In genomic region chr7:19749389-19750216, GRCm38 (mm10) we compare ENCODE assay signal across 8 mouse cellular contexts. TPM values are rescaled to one million over a fixed set of nuclear protein-coding genes. Genes with fewer than 3 reads are reported as not detected.
DNase-seq lines count a peak whose midpoint lies in the region; ATAC-seq and TF ChIP-seq lines count a peak whose summit lies in the region.

No protein-coding gene starts in this region.

- under 1% methylated on average over 46 of the region's 46 CpGs for WGBS in heart, embryonic 12.5 days
- whole genome bisulfite sequencing in kidney, postnatal 0 days = under 1% methylated on average over 46 of the region's 46 CpGs
- WGBS in liver, embryonic 11.5 days = under 1% methylated on average over 45 of the region's 46 CpGs
- whole genome bisulfite sequencing in stomach, embryonic 14.5 days = under 1% methylated on average over 46 of the region's 46 CpGs

- peaks cover 58% of the 10 kb centered on the region for H3K4me1 ChIP-seq in heart, embryonic 12.5 days (replicated peaks)
- H3K4me1 ChIP-seq in kidney, postnatal 0 days (replicated peaks; ENCODE audit: insufficient read depth, low read length) = peaks cover 33% of the 10 kb centered on the region
- peaks cover 41% of the 10 kb centered on the region for H3K4me1 ChIP-seq in liver, embryonic 11.5 days (replicated peaks; ENCODE audit: control insufficient read depth, insufficient read depth, low read length)
- peaks cover 42% of the 10 kb centered on the region for H3K4me1 ChIP-seq in stomach, embryonic 14.5 days (ENCODE audit: control insufficient read depth, insufficient read depth, low read length)

- H3K27ac ChIP-seq in heart, embryonic 12.5 days (ENCODE audit: poor library complexity, severe bottlenecking) = peak overlapping the region; percentile 85
- peak overlapping the region; percentile 89 for H3K27ac ChIP-seq in kidney, postnatal 0 days
- peak overlapping the region; percentile 88 for H3K27ac ChIP-seq in liver, embryonic 11.5 days (ENCODE audit: low read depth, low read length)
- H3K27ac ChIP-seq in stomach, embryonic 14.5 days (ENCODE audit: low read length) = peak overlapping the region; percentile 97

- no peaks in the 10 kb centered on the region for H3K27me3 ChIP-seq in heart, embryonic 12.5 days (replicated peaks)
- H3K27me3 ChIP-seq in kidney, postnatal 0 days (ENCODE audit: insufficient read depth, low read length) = no peaks in the 10 kb centered on the region
- H3K27me3 ChIP-seq in liver, embryonic 11.5 days (replicated peaks; ENCODE audit: control insufficient read depth, insufficient read depth, low read length) = no peaks in the 10 kb centered on the region
- H3K27me3 ChIP-seq in stomach, embryonic 14.5 days (ENCODE audit: control insufficient read depth, insufficient read depth, low read length) = no peaks in the 10 kb centered on the region

- ATAC-seq in erythroid progenitor cell, adult 5-6 weeks (replicated peaks; ENCODE audit: low FRiP score, poor library complexity, severe bottlenecking) = peak; percentile 79
- peak; percentile 93 for ATAC-seq in heart, embryonic 12.5 days (ENCODE audit: insufficient number of reproducible peaks, low FRiP score)
- ATAC-seq in kidney, postnatal 0 days (replicated peaks; ENCODE audit: low FRiP score, low read depth) = peak; percentile 95
- peak; percentile 91 for ATAC-seq in liver, embryonic 11.5 days (replicated peaks; ENCODE audit: low FRiP score)
- peak; percentile 90 for ATAC-seq in stomach, embryonic 14.5 days (ENCODE audit: insufficient number of reproducible peaks, insufficient read depth, low FRiP score, low read depth)

- H3K9me3 ChIP-seq in heart, embryonic 12.5 days (replicated peaks) = no peaks in the 10 kb centered on the region
- no peaks in the 10 kb centered on the region for H3K9me3 ChIP-seq in kidney, postnatal 0 days (replicated peaks; ENCODE audit: low read length)
- no peaks in the 10 kb centered on the region for H3K9me3 ChIP-seq in liver, embryonic 11.5 days (ENCODE audit: control insufficient read depth, low read length)
- H3K9me3 ChIP-seq in stomach, embryonic 14.5 days (ENCODE audit: control insufficient read depth, low read depth, low read length) = no peaks in the 10 kb centered on the region

- TF ChIP-seq CTCF in kidney, postnatal 0 days (IDR thresholded peaks at IDR 0.05; ENCODE audit: low read depth) = peak; percentile 91

- H3K9ac ChIP-seq in heart, embryonic 12.5 days = peak overlapping the region; percentile 89
- H3K9ac ChIP-seq in kidney, postnatal 0 days (ENCODE audit: low read depth, low read length) = peak overlapping the region; percentile 82
- peak overlapping the region; percentile 83 for H3K9ac ChIP-seq in liver, embryonic 11.5 days (ENCODE audit: low read depth, low read length)
- peak overlapping the region; percentile 95 for H3K9ac ChIP-seq in stomach, embryonic 14.5 days (replicated peaks; ENCODE audit: low read depth, low read length)

- peak overlapping the region; percentile 78 for H3K4me3 ChIP-seq in heart, embryonic 12.5 days
- H3K4me3 ChIP-seq in kidney, postnatal 0 days (replicated peaks; ENCODE audit: low read depth, low read length) = peak overlapping the region; percentile 87
- peak overlapping the region; percentile 86 for H3K4me3 ChIP-seq in liver, embryonic 11.5 days (ENCODE audit: low read depth, low read length)
- peak overlapping the region; percentile 89 for H3K4me3 ChIP-seq in stomach, embryonic 14.5 days (ENCODE audit: low read depth, low read length)

- DNase-seq in CD4-positive helper T cell, adult 2 months (ENCODE audit: low read depth, low spot score) = peak; percentile 80
- peak; percentile 91 for DNase-seq in brain, embryonic 18.5 days (ENCODE audit: low read depth, low spot score)
- DNase-seq in kidney, postnatal 0 days (ENCODE audit: low spot score) = peak; percentile 100
- peak; percentile 100 for DNase-seq in liver, embryonic 11.5 days (ENCODE audit: low spot score)
- DNase-seq in naive thymus-derived CD4-positive, alpha-beta T cell, adult 2 months (ENCODE audit: low read depth) = peak; percentile 74

- no peaks in the 10 kb centered on the region for H3K36me3 ChIP-seq in heart, embryonic 12.5 days
- no peaks in the 10 kb centered on the region for H3K36me3 ChIP-seq in kidney, postnatal 0 days (ENCODE audit: insufficient read depth, low read length)
- no peaks in the 10 kb centered on the region for H3K36me3 ChIP-seq in liver, embryonic 11.5 days (ENCODE audit: control insufficient read depth, insufficient read depth, low read length)
- H3K36me3 ChIP-seq in stomach, embryonic 14.5 days (ENCODE audit: control insufficient read depth, insufficient read depth, low read length) = no peaks in the 10 kb centered on the region; the same call in 1 of the 2 replicates

- H3K4me2 ChIP-seq in heart, embryonic 12.5 days = peak overlapping the region; percentile 91
- peak overlapping the region; percentile 67 for H3K4me2 ChIP-seq in kidney, postnatal 0 days (ENCODE audit: low read length)
- H3K4me2 ChIP-seq in liver, embryonic 11.5 days = peak overlapping the region; percentile 99
- H3K4me2 ChIP-seq in stomach, embryonic 14.5 days (replicated peaks; ENCODE audit: low read depth, low read length) = peak overlapping the region; percentile 82

RNA-seq across cellular contexts. Expression of gene Nectin2, which starts 0.7 kb away (rescaled TPM):
- total RNA-seq in erythroid progenitor cell, adult 5-6 weeks (2015; ENCODE audit: low replicate concordance) = not detected in 2 replicates
- 0.64 TPM in 1 of 2 replicates, not detected in the other for total RNA-seq in erythroid progenitor cell, adult 5-6 weeks (2017; ENCODE audit: low replicate concordance)
- 99.1 and 101 TPM in 2 replicates for polyA plus RNA-seq in heart, embryonic 12.5 days (2016; fragmentation: Nextera tagmentation; extraction: Ambion mirVana)
- polyA plus RNA-seq in kidney, postnatal 0 days (2015; fragmentation: Nextera tagmentation; extraction: Ambion mirVana) = 112 and 114 TPM in 2 replicates
- polyA plus RNA-seq in liver, embryonic 11.5 days (2014; fragmentation: Nextera tagmentation; extraction: Ambion mirVana) = 55.9 and 58.4 TPM in 2 replicates
- 106 and 113 TPM in 2 replicates for polyA plus RNA-seq in stomach, embryonic 14.5 days (2014; fragmentation: Nextera tagmentation; extraction: Ambion mirVana)

RNA-seq across cellular contexts. Expression of gene Bcam, which starts 21.2 kb away (rescaled TPM):
- total RNA-seq in erythroid progenitor cell, adult 5-6 weeks (2015; ENCODE audit: low replicate concordance) = not detected in 2 replicates
- not detected in 2 replicates for total RNA-seq in erythroid progenitor cell, adult 5-6 weeks (2017; ENCODE audit: low replicate concordance)
- 232 and 245 TPM in 2 replicates for polyA plus RNA-seq in heart, embryonic 12.5 days (2016; fragmentation: Nextera tagmentation; extraction: Ambion mirVana)
- 378 and 394 TPM in 2 replicates for polyA plus RNA-seq in kidney, postnatal 0 days (2015; fragmentation: Nextera tagmentation; extraction: Ambion mirVana)
- 17.5 and 21.8 TPM in 2 replicates for polyA plus RNA-seq in liver, embryonic 11.5 days (2014; fragmentation: Nextera tagmentation; extraction: Ambion mirVana)
- polyA plus RNA-seq in stomach, embryonic 14.5 days (2014; fragmentation: Nextera tagmentation; extraction: Ambion mirVana) = 156 and 164 TPM in 2 replicates

RNA-seq across cellular contexts. Expression of gene Tomm40, which starts 34.4 kb away (rescaled TPM):
- 14.7 and 16.9 TPM in 2 replicates for total RNA-seq in erythroid progenitor cell, adult 5-6 weeks (2015; ENCODE audit: low replicate concordance)
- total RNA-seq in erythroid progenitor cell, adult 5-6 weeks (2017; ENCODE audit: low replicate concordance) = 8.9 and 10.4 TPM in 2 replicates
- 160 and 166 TPM in 2 replicates for polyA plus RNA-seq in heart, embryonic 12.5 days (2016; fragmentation: Nextera tagmentation; extraction: Ambion mirVana)
- polyA plus RNA-seq in kidney, postnatal 0 days (2015; fragmentation: Nextera tagmentation; extraction: Ambion mirVana) = 163 and 167 TPM in 2 replicates
- polyA plus RNA-seq in liver, embryonic 11.5 days (2014; fragmentation: Nextera tagmentation; extraction: Ambion mirVana) = 259 and 264 TPM in 2 replicates
- 91.2 and 108 TPM in 2 replicates for polyA plus RNA-seq in stomach, embryonic 14.5 days (2014; fragmentation: Nextera tagmentation; extraction: Ambion mirVana)

RNA-seq across cellular contexts. Expression of gene Cblc, which starts 47.0 kb away (rescaled TPM):
- not detected in 2 replicates for total RNA-seq in erythroid progenitor cell, adult 5-6 weeks (2015; ENCODE audit: low replicate concordance)
- total RNA-seq in erythroid progenitor cell, adult 5-6 weeks (2017; ENCODE audit: low replicate concordance) = not detected in 2 replicates
- 0.27 TPM in 1 of 2 replicates, not detected in the other for polyA plus RNA-seq in heart, embryonic 12.5 days (2016; fragmentation: Nextera tagmentation; extraction: Ambion mirVana)
- 14.6 and 16.9 TPM in 2 replicates for polyA plus RNA-seq in kidney, postnatal 0 days (2015; fragmentation: Nextera tagmentation; extraction: Ambion mirVana)
- 1.4 TPM in 2 replicates for polyA plus RNA-seq in liver, embryonic 11.5 days (2014; fragmentation: Nextera tagmentation; extraction: Ambion mirVana)
- 15.1 and 17.7 TPM in 2 replicates for polyA plus RNA-seq in stomach, embryonic 14.5 days (2014; fragmentation: Nextera tagmentation; extraction: Ambion mirVana)

RNA-seq across cellular contexts. Expression of gene Apoe, which starts 50.6 kb away (rescaled TPM):
- total RNA-seq in erythroid progenitor cell, adult 5-6 weeks (2015; ENCODE audit: low replicate concordance) = 49.9 and 66.0 TPM in 2 replicates
- total RNA-seq in erythroid progenitor cell, adult 5-6 weeks (2017; ENCODE audit: low replicate concordance) = 260 and 282 TPM in 2 replicates
- polyA plus RNA-seq in heart, embryonic 12.5 days (2016; fragmentation: Nextera tagmentation; extraction: Ambion mirVana) = 399 and 400 TPM in 2 replicates
- 511 and 585 TPM in 2 replicates for polyA plus RNA-seq in kidney, postnatal 0 days (2015; fragmentation: Nextera tagmentation; extraction: Ambion mirVana)
- 1,439 and 1,470 TPM in 2 replicates for polyA plus RNA-seq in liver, embryonic 11.5 days (2014; fragmentation: Nextera tagmentation; extraction: Ambion mirVana)
- 291 and 299 TPM in 2 replicates for polyA plus RNA-seq in stomach, embryonic 14.5 days (2014; fragmentation: Nextera tagmentation; extraction: Ambion mirVana)

Comparison
In these comparisons a context has a peak if more than half of its experiments do, and no peak if none do; other contexts are left out.
1. Peak in every context shown above with its lines: DNase-seq, ATAC-seq, H3K4me3 ChIP-seq and H3K27ac ChIP-seq.